Mouse (Mus musculus) erythroblast, embryonic 14.5 days (primary cell): ENCODE data around the gene Fbxl16. TPM values are rescaled to one million over a fixed set of nuclear protein-coding genes. Genes with fewer than 3 reads are reported as not detected.

Experiments
- H3K27me3 ChIP-seq: 2 replicates; pipeline ENCODE4 v1.6.1; 2012; ENCODE audit warnings: inconsistent platforms; ENCODE audit not compliant: control insufficient read depth
- H3K36me3 ChIP-seq: 2 replicates; pipeline ENCODE4 v1.6.1; 2012; ENCODE audit warnings: mild to moderate bottlenecking, inconsistent platforms; ENCODE audit not compliant: control insufficient read depth
- H3K4me1 ChIP-seq: 2 replicates; pipeline ENCODE4 v1.6.1; 2012; ENCODE audit warnings: inconsistent platforms; ENCODE audit not compliant: control insufficient read depth
- H3K4me3 ChIP-seq: replicated peaks from 2 replicates; pipeline ENCODE3; 2012; ENCODE audit warnings: moderate library complexity, mild to moderate bottlenecking, inconsistent platforms
- H3K9me3 ChIP-seq: 2 replicates; pipeline ENCODE4 v1.6.1; 2012; ENCODE audit warnings: low read length, inconsistent platforms, mixed read lengths; ENCODE audit not compliant: control insufficient read depth
- GATA1 ChIP-seq: IDR thresholded peaks from 2 replicates; pipeline ENCODE4 v1.6.1; 2012; ENCODE audit warnings: low read length, inconsistent platforms, mixed read lengths
- TAL1 ChIP-seq: IDR thresholded peaks from 3 replicates; pipeline ENCODE4 v1.6.1; 2012; ENCODE audit warnings: low read length, inconsistent platforms, mixed read lengths
- polyA plus RNA-seq: library from polyadenylated mRNA; stranded (reverse); fragments of >175 nt; gene quantifications from 2 replicates; pipeline ENCODE4 v1.2.3, GENCODE M21; 2012

Fbxl16 gene
- polyA plus RNA-seq, 1 experiment = not detected

DNA sequence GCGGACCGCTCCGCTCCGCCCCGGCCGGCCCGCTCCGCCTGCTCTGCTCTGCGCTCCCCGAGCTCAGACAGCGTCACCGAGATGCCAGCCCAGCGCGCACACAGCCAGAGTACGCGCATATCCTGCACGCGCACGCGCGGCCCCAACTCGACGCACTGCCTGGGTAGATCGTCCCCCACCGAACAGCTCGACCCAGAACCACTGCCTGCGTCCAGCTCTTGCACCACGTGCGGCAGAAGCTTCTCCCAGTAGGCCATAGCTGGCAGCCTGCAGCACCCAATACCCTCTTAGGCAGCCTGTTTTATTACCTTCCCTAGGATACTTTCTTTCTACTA lies 28.2 kb downstream of the Fbxl16 start, which contains the start of gene Rhbdl1:
TSS of gene Rhbdl1 (minus strand) at position 220 of the 335 bp plus-strand sequence.
- peaks cover 81% of the 10 kb centered on the region for H3K4me1 ChIP-seq
- H3K4me3 ChIP-seq = peak within 1 kb of the TSS; percentile 39
- H3K9me3 ChIP-seq = no peaks in the 10 kb centered on the region
- H3K36me3 ChIP-seq = peaks cover 71% of the 10 kb centered on the region
- TF ChIP-seq TAL1 = no peak
- no peak for TF ChIP-seq GATA1
- no peaks in the 10 kb centered on the region for H3K27me3 ChIP-seq

DNA sequence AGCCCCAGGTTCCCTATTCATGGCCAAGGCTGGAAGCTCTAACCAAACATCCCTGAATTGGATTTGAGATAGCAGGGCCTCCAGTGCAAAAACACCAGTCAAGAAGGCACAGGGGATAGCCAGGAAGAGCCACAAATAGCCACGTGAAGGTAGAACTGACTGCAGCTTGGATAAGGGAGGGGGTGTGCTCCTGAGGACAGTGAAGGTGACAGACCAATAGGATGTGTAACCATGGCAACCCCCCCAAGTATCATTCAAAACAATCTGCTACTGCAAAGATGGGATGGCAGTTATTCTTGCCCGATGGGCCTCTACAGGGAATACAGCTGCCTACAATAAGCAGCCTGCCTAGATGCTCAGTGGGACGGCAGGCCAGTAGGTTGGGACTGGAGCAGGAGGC lies 28.6 kb downstream of the Fbxl16 start:
- Histone ChIP-seq H3K36me3 (peaks cover 76% of the 10 kb centered on the region), H3K27me3 (no peaks in the 10 kb centered on the region), H3K4me1 (peaks cover 82% of the 10 kb centered on the region), H3K9me3 (no peaks in the 10 kb centered on the region), H3K4me3 (no peak overlapping the region)
- TF ChIP-seq GATA1 (no peak), TAL1 (no peak)

DNA sequence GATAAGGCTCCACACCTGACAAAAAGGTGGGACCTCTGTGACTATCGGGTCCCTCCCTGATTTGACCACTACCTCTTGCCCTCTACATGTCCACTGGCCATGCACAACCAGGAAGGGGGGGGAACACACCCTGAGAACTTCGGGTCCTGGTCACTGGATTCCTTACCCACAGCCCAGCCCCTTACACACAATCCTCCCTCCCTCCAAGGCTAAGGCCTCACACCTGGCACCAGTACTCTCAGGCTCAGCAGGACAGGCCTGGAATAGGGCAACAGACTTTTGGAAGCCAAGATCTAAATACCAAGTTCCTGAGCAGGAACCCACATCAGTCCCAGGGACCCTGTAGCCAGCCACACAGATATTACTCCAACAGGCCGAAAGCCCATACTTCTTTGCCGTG lies 30.0 kb downstream of the Fbxl16 start:
- H3K36me3 ChIP-seq = peaks cover 84% of the 10 kb centered on the region
- TF ChIP-seq TAL1 (no peak), GATA1 (no peak)
- H3K27me3 ChIP-seq = no peaks in the 10 kb centered on the region
- peaks cover 85% of the 10 kb centered on the region for H3K4me1 ChIP-seq
- H3K9me3 ChIP-seq = no peaks in the 10 kb centered on the region
- H3K4me3 ChIP-seq = no peak overlapping the region

DNA sequence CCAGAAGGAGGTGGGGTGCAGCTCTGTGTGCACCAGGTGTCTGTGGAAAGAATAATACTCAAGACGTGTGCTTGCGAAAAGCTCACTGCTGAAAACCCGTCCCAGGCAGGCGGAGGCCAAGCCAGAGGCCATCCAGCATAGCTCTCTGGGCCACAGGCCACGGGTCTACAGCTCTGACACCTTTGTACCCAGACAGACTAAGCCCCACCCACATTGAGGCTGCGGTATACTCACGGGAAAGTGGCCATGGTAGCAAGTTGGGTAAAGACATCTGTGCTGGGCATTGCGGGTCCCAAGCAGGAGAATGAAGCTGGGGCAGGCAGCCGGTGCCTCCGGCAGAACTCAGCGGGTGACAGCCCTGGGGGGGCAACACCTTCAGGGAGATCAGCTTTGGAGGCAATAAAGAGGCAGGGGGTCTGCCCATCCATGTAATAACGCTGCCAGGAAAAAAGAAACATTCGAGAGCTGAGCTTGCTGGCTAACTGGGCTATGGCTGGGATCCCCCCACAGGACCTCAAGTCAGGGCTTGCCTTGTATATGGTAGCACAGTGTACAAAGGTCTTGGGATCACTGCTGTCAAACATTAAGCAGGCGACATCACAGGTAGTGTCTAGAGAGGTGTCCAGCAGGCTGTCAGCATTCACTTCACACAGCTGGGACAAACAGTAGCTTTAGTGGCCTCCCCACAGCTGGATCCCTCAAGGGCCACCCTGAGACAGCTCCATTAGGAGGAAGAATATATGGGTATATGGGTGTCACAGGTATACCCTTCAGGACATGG lies 30.8 kb downstream of the Fbxl16 start:
- Histone ChIP-seq H3K4me1 (peaks cover 83% of the 10 kb centered on the region), H3K27me3 (no peaks in the 10 kb centered on the region), H3K4me3 (no peak overlapping the region), H3K9me3 (no peaks in the 10 kb centered on the region), H3K36me3 (peaks cover 83% of the 10 kb centered on the region)
- TF ChIP-seq TAL1 (no peak), GATA1 (no peak)

DNA sequence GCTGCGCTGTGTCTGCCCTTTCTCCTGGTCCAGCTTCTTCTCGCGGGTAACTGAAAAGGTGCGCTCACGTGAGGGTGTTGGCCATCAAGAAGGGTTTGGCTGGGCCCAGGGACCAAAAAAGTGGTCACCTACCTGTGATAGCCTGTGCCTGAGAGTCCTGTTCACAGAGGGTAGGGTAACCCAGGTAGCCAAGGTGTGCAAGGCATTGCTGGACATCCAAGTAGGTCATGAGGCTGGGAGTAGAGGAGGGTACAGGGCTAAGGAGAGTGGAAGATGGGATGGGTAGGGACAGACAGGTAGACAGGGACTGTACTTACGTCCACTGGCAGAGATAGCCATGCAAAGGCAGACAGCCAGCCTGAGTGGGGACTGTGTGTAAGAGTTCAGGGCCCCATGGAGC lies 31.6 kb downstream of the Fbxl16 start:
- Histone ChIP-seq H3K4me3 (no peak overlapping the region), H3K9me3 (no peaks in the 10 kb centered on the region), H3K4me1 (peaks cover 83% of the 10 kb centered on the region), H3K27me3 (no peaks in the 10 kb centered on the region), H3K36me3 (peaks cover 82% of the 10 kb centered on the region)
- TF ChIP-seq TAL1 (no peak), GATA1 (no peak)

DNA sequence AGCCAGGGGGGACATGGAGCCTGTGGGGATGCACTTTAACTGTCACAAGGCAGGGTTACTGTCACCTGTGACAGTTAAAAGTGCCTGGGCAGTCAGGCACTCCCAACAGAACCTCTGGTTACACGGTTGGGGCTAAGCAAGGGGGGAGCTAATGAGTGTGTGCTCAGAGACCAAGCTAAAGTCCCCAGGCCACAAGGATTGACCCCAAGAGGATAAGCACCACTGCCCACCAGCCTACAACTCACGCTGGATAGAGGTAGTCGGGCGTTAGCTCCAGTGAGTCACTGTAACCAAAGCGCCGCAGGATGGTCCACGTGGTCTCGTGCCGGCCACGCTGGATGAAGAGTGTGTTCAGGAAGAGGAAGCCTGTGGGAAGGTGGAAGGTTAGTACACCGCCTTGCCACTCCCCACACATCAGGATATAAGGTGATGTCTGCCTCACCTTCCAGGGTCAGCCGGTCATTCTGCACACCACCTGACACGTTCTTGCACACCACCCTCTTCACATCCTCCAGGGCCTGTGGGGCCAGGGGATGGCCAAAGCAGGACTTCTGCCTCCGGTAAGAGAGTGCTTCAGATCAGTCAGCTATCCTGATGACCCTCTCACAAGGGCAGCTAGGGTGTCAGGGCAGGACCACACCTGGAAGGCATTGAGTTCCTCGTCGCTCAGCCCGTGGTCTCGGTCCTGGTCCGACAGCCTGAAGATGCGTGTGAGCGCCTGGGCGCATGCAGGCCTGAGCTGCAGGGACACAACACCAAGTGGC lies 32.4 kb downstream of the Fbxl16 start, which contains the start of gene Gm20683:
TSS of gene Gm20683 (minus strand) at position 647 of the 764 bp plus-strand sequence.
- TF ChIP-seq GATA1 = no peak
- TF ChIP-seq TAL1 = no peak
- Histone ChIP-seq H3K9me3 (no peaks in the 10 kb centered on the region), H3K36me3 (peaks cover 82% of the 10 kb centered on the region), H3K4me1 (peaks cover 80% of the 10 kb centered on the region), H3K27me3 (no peaks in the 10 kb centered on the region), H3K4me3 (peak within 1 kb of the TSS; percentile 21)

DNA sequence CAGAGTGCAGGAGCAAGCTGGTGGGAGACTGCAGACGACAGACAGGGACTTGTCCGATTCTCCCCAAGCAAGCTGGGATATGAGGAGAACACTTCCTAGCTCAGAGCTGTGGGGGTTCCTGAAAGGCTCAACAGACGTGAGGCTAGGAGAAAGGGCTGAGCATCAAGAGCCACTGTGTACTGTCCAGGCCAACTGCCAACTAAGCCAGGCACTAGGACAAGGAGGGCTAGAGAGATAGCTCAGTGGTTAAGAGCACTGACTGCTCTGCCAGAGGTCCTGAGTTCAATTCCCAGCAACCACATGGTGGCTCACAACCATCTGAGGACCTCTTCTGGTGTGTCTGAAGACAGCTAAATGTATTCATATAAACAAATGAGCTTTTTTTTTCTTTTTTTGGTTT lies 33.6 kb downstream of the Fbxl16 start:
- Histone ChIP-seq H3K4me1 (peaks cover 68% of the 10 kb centered on the region), H3K4me3 (peak overlapping the region; percentile 21), H3K9me3 (no peaks in the 10 kb centered on the region), H3K36me3 (peaks cover 86% of the 10 kb centered on the region), H3K27me3 (no peaks in the 10 kb centered on the region)
- TF ChIP-seq GATA1 (no peak), TAL1 (no peak)

DNA sequence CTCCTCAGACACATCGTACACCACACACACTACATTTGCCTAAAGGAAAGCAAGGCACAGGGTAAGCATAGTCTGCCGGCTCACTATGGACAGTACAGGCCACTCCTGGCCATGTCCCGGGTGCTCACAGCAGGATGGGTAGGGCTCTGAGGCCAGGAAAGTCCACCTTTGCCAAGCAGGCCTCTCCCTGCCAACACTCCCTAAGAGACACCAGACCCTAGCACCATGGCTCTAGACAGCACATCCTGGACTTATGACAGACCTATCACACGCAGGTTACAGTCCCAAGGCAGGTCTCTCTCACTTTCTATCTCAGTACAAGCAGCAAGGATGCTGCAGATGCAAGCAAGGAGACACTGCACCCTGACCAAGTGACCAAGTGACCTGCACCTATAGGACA lies 34.2 kb downstream of the Fbxl16 start:
- Histone ChIP-seq H3K27me3 (no peaks in the 10 kb centered on the region), H3K4me3 (peak overlapping the region; percentile 80), H3K9me3 (no peaks in the 10 kb centered on the region), H3K36me3 (peaks cover 86% of the 10 kb centered on the region), H3K4me1 (peaks cover 62% of the 10 kb centered on the region)
- TF ChIP-seq GATA1 (no peak), TAL1 (no peak)

DNA sequence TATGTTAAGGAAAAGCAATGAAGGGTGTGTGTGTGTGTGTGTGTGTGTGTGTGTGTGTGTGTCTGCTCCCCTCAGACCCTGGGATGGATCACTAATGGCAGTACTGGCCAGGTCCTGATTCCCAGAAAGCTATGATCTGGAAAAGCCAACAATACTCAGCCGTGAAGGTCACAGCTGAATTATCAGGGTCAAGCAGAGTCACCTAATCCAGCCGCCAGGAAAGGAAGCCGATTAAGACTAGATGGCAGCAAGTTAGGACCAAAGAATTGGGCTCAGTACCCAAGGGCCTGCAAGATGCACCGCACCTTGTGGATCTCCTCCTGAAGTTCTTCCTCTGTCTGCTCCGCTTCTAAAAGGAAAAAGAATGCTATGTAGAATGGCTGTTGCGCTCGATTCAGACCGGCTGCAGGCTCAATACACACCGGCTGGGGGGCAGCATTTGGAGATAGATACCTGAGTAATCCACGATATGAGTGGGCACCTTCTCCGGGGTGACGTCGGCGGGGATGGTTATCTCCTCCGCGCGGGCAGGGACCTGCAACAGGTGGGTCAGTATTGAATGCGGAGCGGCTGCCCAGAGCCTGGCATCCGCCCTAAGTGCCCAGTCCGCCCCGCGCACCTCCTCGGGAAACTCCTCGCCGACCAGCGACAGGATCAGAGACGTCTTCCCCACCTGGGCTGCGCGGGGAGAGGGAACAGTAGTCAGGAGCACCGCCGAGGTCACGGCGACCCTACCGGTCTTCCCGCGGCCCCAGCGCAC lies 34.9 kb downstream of the Fbxl16 start:
- H3K27me3 ChIP-seq = no peaks in the 10 kb centered on the region
- TF ChIP-seq TAL1 = 0 out of 3 replicates have a peak, but pooled peaks have one; percentile 13
- peak; percentile 54 for TF ChIP-seq GATA1
- H3K4me1 ChIP-seq = peaks cover 58% of the 10 kb centered on the region
- H3K36me3 ChIP-seq = peaks cover 87% of the 10 kb centered on the region
- H3K4me3 ChIP-seq = peak overlapping the region; percentile 80
- no peaks in the 10 kb centered on the region for H3K9me3 ChIP-seq
